Mouse (Mus musculus): ENCODE measurements around the gene Mx1.

- TF ChIP-seq CTCF (conservative IDR thresholded peaks at IDR 0.05; ENCODE audit: low read length) (no peak), POU5F1 (IDR thresholded peaks at IDR 0.05; ENCODE audit: borderline replicate concordance, low read length) (no peak)
These were observed 28.5 kb downstream of the Mx1 start for GRCm38 (mm10) chr16:97434206-97434605.

All from E14TG2a.4 (cell line).